Mouse (Mus musculus): ENCODE data around the gene P2rx3. TPM values are rescaled to one million over a fixed set of nuclear protein-coding genes. Genes with fewer than 3 reads are reported as not detected.

Gene P2rx3
- polyA plus RNA-seq (2014; fragmentation: Illumina TruSeq; extraction: RNeasy Lipid Tissue Mini Kit (QIAGEN cat#74804); ENCODE audit: low read depth, low replicate concordance), result 0.99 TPM

GRCm38 (mm10) chr2:85037047-85038026, at the start of gene P2rx3, which contains the start of gene Ssrp1:
TSS of gene P2rx3 (minus strand) at chr2:85037462.
TSS of gene Ssrp1 (plus strand) at chr2:85037234.

GRCm38 (mm10) chr2:85047596-85048167, 10.4 kb upstream of the P2rx3 start, which contains the start of gene Tnks1bp1:
TSS of gene Tnks1bp1 (plus strand) at chr2:85048022.

GRCm38 (mm10) chr2:84987930-84988329, 49.3 kb downstream of the P2rx3 start, which contains the start of gene Prg3:
TSS of gene Prg3 (plus strand) at chr2:84988215.

GRCm38 (mm10) chr2:84980188-84980587, 57.1 kb downstream of the P2rx3 start, which contains the start of gene Prg2:
TSS of gene Prg2 (plus strand) at chr2:84980461.

Other genes with a start within 250 kb of the P2rx3 start
- 24.4 TPM for gene Ube2l6, start 238.6 kb downstream of the P2rx3 start, polyA plus RNA-seq (2014; fragmentation: Illumina TruSeq; extraction: RNeasy Lipid Tissue Mini Kit (QIAGEN cat#74804); ENCODE audit: low read depth, low replicate concordance)
- gene Smtnl1, start 214.8 kb downstream of the P2rx3 start, polyA plus RNA-seq (2014; fragmentation: Illumina TruSeq; extraction: RNeasy Lipid Tissue Mini Kit (QIAGEN cat#74804); ENCODE audit: low read depth, low replicate concordance), result not detected
- 4.1 TPM for gene Timm10, start 210.5 kb downstream of the P2rx3 start, polyA plus RNA-seq (2014; fragmentation: Illumina TruSeq; extraction: RNeasy Lipid Tissue Mini Kit (QIAGEN cat#74804); ENCODE audit: low read depth, low replicate concordance)
- 3.0 TPM for gene Slc43a1, start 198.6 kb downstream of the P2rx3 start, polyA plus RNA-seq (2014; fragmentation: Illumina TruSeq; extraction: RNeasy Lipid Tissue Mini Kit (QIAGEN cat#74804); ENCODE audit: low read depth, low replicate concordance)
- not detected for gene Rtn4rl2, start 150.8 kb downstream of the P2rx3 start, polyA plus RNA-seq (2014; fragmentation: Illumina TruSeq; extraction: RNeasy Lipid Tissue Mini Kit (QIAGEN cat#74804); ENCODE audit: low read depth, low replicate concordance)
- 88.1 TPM for gene Slc43a3, start 100.9 kb downstream of the P2rx3 start, polyA plus RNA-seq (2014; fragmentation: Illumina TruSeq; extraction: RNeasy Lipid Tissue Mini Kit (QIAGEN cat#74804); ENCODE audit: low read depth, low replicate concordance)
- not detected for gene Prg2, start 57.0 kb downstream of the P2rx3 start, polyA plus RNA-seq (2014; fragmentation: Illumina TruSeq; extraction: RNeasy Lipid Tissue Mini Kit (QIAGEN cat#74804); ENCODE audit: low read depth, low replicate concordance)
- not detected for gene Prg3, start 49.2 kb downstream of the P2rx3 start, polyA plus RNA-seq (2014; fragmentation: Illumina TruSeq; extraction: RNeasy Lipid Tissue Mini Kit (QIAGEN cat#74804); ENCODE audit: low read depth, low replicate concordance)
- 126 TPM for gene Ssrp1, start 228 bp downstream of the P2rx3 start, polyA plus RNA-seq (2014; fragmentation: Illumina TruSeq; extraction: RNeasy Lipid Tissue Mini Kit (QIAGEN cat#74804); ENCODE audit: low read depth, low replicate concordance)
- gene Tnks1bp1, start 10.6 kb upstream of the P2rx3 start, polyA plus RNA-seq (2014; fragmentation: Illumina TruSeq; extraction: RNeasy Lipid Tissue Mini Kit (QIAGEN cat#74804); ENCODE audit: low read depth, low replicate concordance), result 0.99 TPM
- 8.1 TPM for gene Aplnr, start 98.8 kb upstream of the P2rx3 start, polyA plus RNA-seq (2014; fragmentation: Illumina TruSeq; extraction: RNeasy Lipid Tissue Mini Kit (QIAGEN cat#74804); ENCODE audit: low read depth, low replicate concordance)
- 60.4 TPM for gene Lrrc55, start 159.7 kb upstream of the P2rx3 start, polyA plus RNA-seq (2014; fragmentation: Illumina TruSeq; extraction: RNeasy Lipid Tissue Mini Kit (QIAGEN cat#74804); ENCODE audit: low read depth, low replicate concordance)